26 mouse cellular contexts compared by ENCODE assay signal in genomic region chr17:66085038-66085437, GRCm38 (mm10).
"Had no signal": no experiment of that assay in that cellular context is flagged by ENCODE, and none has a peak within 500 bp of the region (broad histone marks: within the 10 kb centered on the region; RNA-seq: fewer than 3 reads in every experiment).

No protein-coding gene starts in this region.

- H3K9me3 ChIP-seq: embryonic facial prominence, embryonic 10.5 days; embryonic facial prominence, embryonic 12.5 days; embryonic facial prominence, embryonic 13.5 days; embryonic facial prominence, embryonic 15.5 days; forebrain, embryonic 10.5 days; forebrain, embryonic 12.5 days; forebrain, embryonic 13.5 days; forebrain, embryonic 15.5 days; heart, embryonic 10.5 days had no signal

- ATAC-seq: forebrain, embryonic 13.5 days; forebrain, embryonic 14.5 days; forebrain, embryonic 15.5 days; forebrain, embryonic 16.5 days; forebrain, postnatal 0 days had no signal

- DNase-seq: cerebellum, postnatal 10 days; cerebellum, postnatal 14 days; cerebellum, postnatal 25 days; cerebellum, postnatal 36 days; embryo, embryonic 11 days; forebrain, postnatal 0 days; gastrocnemius, adult 2 months; gastrocnemius, postnatal 10 days; gastrocnemius, postnatal 14 days; gastrocnemius, postnatal 25 days; gastrocnemius, postnatal 36 days; heart, adult 18-20 months; heart, adult 2 months had no signal

- H3K9ac ChIP-seq: embryonic facial prominence, embryonic 12.5 days; embryonic facial prominence, embryonic 13.5 days; embryonic facial prominence, embryonic 15.5 days; forebrain, embryonic 12.5 days; forebrain, embryonic 13.5 days; forebrain, embryonic 15.5 days; forebrain, postnatal 0 days had no signal

- H3K4me3 ChIP-seq: embryonic facial prominence, embryonic 10.5 days; embryonic facial prominence, embryonic 12.5 days; embryonic facial prominence, embryonic 13.5 days; embryonic facial prominence, embryonic 15.5 days; erythroblast, embryonic 14.5 days; forebrain, embryonic 10.5 days; forebrain, embryonic 12.5 days; forebrain, embryonic 13.5 days; forebrain, embryonic 15.5 days; gastrocnemius, adult 2 months; heart, adult 2 months; heart, embryonic 10.5 days had no signal

- H3K27ac ChIP-seq: embryonic facial prominence, embryonic 10.5 days; embryonic facial prominence, embryonic 12.5 days; embryonic facial prominence, embryonic 13.5 days; embryonic facial prominence, embryonic 15.5 days; forebrain, embryonic 10.5 days; forebrain, embryonic 12.5 days; forebrain, embryonic 13.5 days; forebrain, embryonic 15.5 days; gastrocnemius, adult 2 months; heart, adult 2 months; heart, embryonic 10.5 days had no signal

- H3K4me1 ChIP-seq: embryonic facial prominence, embryonic 10.5 days; embryonic facial prominence, embryonic 12.5 days; embryonic facial prominence, embryonic 13.5 days; embryonic facial prominence, embryonic 15.5 days; forebrain, embryonic 10.5 days; forebrain, embryonic 12.5 days; forebrain, embryonic 13.5 days; forebrain, embryonic 15.5 days; heart, embryonic 10.5 days had no signal

- H3K4me2 ChIP-seq: embryonic facial prominence, embryonic 12.5 days; embryonic facial prominence, embryonic 13.5 days; embryonic facial prominence, embryonic 15.5 days; forebrain, embryonic 12.5 days; forebrain, embryonic 13.5 days; forebrain, embryonic 15.5 days; heart, embryonic 11.5 days had no signal

- H3K27me3 ChIP-seq: embryonic facial prominence, embryonic 12.5 days; embryonic facial prominence, embryonic 13.5 days; embryonic facial prominence, embryonic 15.5 days; forebrain, embryonic 12.5 days; forebrain, embryonic 13.5 days; forebrain, embryonic 15.5 days had no signal
